Comparison of ENCODE assay signal across 9 mouse cellular contexts in the genomic region with DNA sequence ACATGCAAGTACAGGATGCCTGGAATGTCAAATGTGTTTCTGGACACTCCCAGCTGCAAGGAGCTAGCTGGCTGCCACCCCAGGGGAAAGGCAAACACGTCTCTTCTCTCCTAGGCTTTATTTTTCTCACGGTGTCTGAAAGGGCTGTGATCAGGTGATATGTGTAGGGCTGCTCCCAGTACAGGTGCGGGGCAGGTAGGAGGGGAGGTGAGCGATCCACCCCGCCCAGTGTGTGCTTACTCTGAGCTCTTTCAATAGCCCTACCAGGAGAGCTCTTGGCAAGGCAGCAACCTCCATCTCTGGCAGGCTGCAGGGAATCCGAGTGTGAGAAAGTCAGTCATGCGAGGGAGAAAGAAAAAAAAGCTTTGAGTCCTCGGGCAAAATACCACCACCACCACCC. TPM values are rescaled to one million over a fixed set of nuclear protein-coding genes. Genes with fewer than 3 reads are reported as not detected.
A peak's percentile ranks its signal among the peaks of the same experiment; 100 is the strongest.
DNase-seq lines count a peak whose midpoint lies in the region; ATAC-seq lines count a peak whose summit lies in the region.
"Had no signal": no experiment of that assay in that cellular context is flagged by ENCODE, and none has a peak within 500 bp of the region (broad histone marks: within the 10 kb centered on the region; RNA-seq: fewer than 3 reads in every experiment).

No protein-coding gene starts in this region.

- 10% methylated on average over 8 of the region's 8 CpGs for WGBS in limb, embryonic 15.5 days

- H3K27me3 ChIP-seq in limb, embryonic 15.5 days = peaks cover 4% of the 10 kb centered on the region; the same call in 1 of the 2 replicates

- peak overlapping the region; percentile 57 for H3K27ac ChIP-seq in limb, embryonic 15.5 days
- H3K27ac ChIP-seq: hindbrain, embryonic 14.5 days; midbrain, embryonic 12.5 days had no signal

- H3K4me1 ChIP-seq in limb, embryonic 15.5 days = peaks cover 64% of the 10 kb centered on the region

- no peak for ATAC-seq in limb, embryonic 15.5 days (ENCODE audit: insufficient number of reproducible peaks, low FRiP score, low TSS enrichment, low read depth)
- ATAC-seq in megakaryocyte, adult 5-6 weeks (ENCODE audit: poor library complexity, severe bottlenecking) = no peak

- H3K4me2 ChIP-seq in limb, embryonic 15.5 days = no peak overlapping the region
- H3K4me2 ChIP-seq: hindbrain, embryonic 14.5 days; midbrain, embryonic 12.5 days had no signal

- H3K9me3 ChIP-seq in limb, embryonic 15.5 days = no peaks in the 10 kb centered on the region
- H3K9me3 ChIP-seq: midbrain, embryonic 12.5 days had no signal

- no peaks in the 10 kb centered on the region for H3K36me3 ChIP-seq in limb, embryonic 15.5 days
- H3K36me3 ChIP-seq: midbrain, embryonic 12.5 days had no signal

- intact Hi-C loops in heart, postnatal 36 days (cut with DNase I) = no loop called here

- no peak overlapping the region for H3K4me3 ChIP-seq in limb, embryonic 15.5 days
- H3K4me3 ChIP-seq: midbrain, embryonic 12.5 days had no signal

- no peak overlapping the region for H3K9ac ChIP-seq in limb, embryonic 15.5 days
- H3K9ac ChIP-seq: hindbrain, embryonic 14.5 days; midbrain, embryonic 12.5 days had no signal

- DNase-seq in Muller cell, postnatal 12 days (ENCODE audit: inconsistent ontology term) = peak; percentile 93
- DNase-seq in brain, adult 2 months (ENCODE audit: low read depth, low spot score) = peak; percentile 38
- peak; percentile 32 to 49 for DNase-seq in heart, postnatal 36 days
- DNase-seq in spleen, adult 18-20 months = no peak
- no peak for DNase-seq in cerebellum, adult 11-12 months

RNA-seq across cellular contexts. Expression of a gene that starts 3.8 kb away (rescaled TPM):
- 10 to 100 TPM; 20.6 to 27.4 TPM for total RNA-seq in heart, postnatal 36 days (2021)
- 55.3 and 60.5 TPM in 2 replicates for polyA plus RNA-seq in limb, embryonic 15.5 days (2015; fragmentation: Nextera tagmentation; extraction: Ambion mirVana)
- total RNA-seq in megakaryocyte, adult 5-6 weeks (2015) = 0.60 and 0.71 TPM in 2 replicates
- 0.18 and 0.49 TPM in 2 replicates for total RNA-seq in megakaryocyte, adult 5-6 weeks (2017)

Comparison
In these comparisons a context has a peak if more than half of its experiments do, and no peak if none do; other contexts are left out.
1. DNase-seq: peak in Muller cell, postnatal 12 days (single experiment), brain, adult 2 months (single experiment) and heart, postnatal 36 days (2 of 2); none in spleen, adult 18-20 months (0 of 2) and cerebellum, adult 11-12 months (single experiment).
2. RNA of a gene that starts 3.8 kb away (total RNA-seq): 20.6 to 27.4 TPM in heart, postnatal 36 days; 0.18 to 0.71 TPM in megakaryocyte, adult 5-6 weeks; every median in the first group is over 10 times any median in the second.